Mouse (Mus musculus) ES-Bruce4 (cell line): Measurements from ENCODE around the gene Prkar1b. TPM values are rescaled to one million over a fixed set of nuclear protein-coding genes. Genes with fewer than 3 reads are reported as not detected.

Experiments
- H3K27ac ChIP-seq: 2 replicates; pipeline ENCODE4 v1.5.1; 2012; ENCODE audit warnings: low read length, inconsistent platforms; ENCODE audit not compliant: insufficient read depth
- H3K27me3 ChIP-seq: 2 replicates; pipeline ENCODE4 v1.6.1; 2012; ENCODE audit warnings: mild to moderate bottlenecking, low read length, inconsistent platforms; ENCODE audit not compliant: control insufficient read depth, poor library complexity, insufficient read depth, severe bottlenecking
- H3K36me3 ChIP-seq: 2 replicates; pipeline ENCODE4 v1.6.1; 2012; ENCODE audit warnings: inconsistent platforms, mild to moderate bottlenecking, low read length, moderate library complexity; ENCODE audit not compliant: control insufficient read depth, poor library complexity, insufficient read depth, severe bottlenecking
- H3K4me1 ChIP-seq: one replicate; pipeline ENCODE4 v1.8.1; 2011; ENCODE audit warnings: low read length; ENCODE audit not compliant: control insufficient read depth, insufficient read depth
- H3K4me3 ChIP-seq: 2 replicates; pipeline ENCODE4 v1.5.1; 2011; ENCODE audit warnings: low read depth, mild to moderate bottlenecking, low read length
- H3K9ac ChIP-seq: 2 replicates; pipeline ENCODE4 v1.6.1; 2012; ENCODE audit warnings: low read depth, mild to moderate bottlenecking, inconsistent platforms; ENCODE audit not compliant: poor library complexity, severe bottlenecking
- H3K9me3 ChIP-seq: replicated peaks from 2 replicates; pipeline ENCODE4 v1.6.1; 2012; ENCODE audit warnings: mild to moderate bottlenecking, low read length, inconsistent platforms; ENCODE audit not compliant: control insufficient read depth, poor library complexity, insufficient read depth, severe bottlenecking
- CTCF ChIP-seq: IDR thresholded peaks from one replicate; pipeline ENCODE4 v1.8.1; 2011; ENCODE audit warnings: low read depth, low read length
- EP300 ChIP-seq: IDR thresholded peaks from 2 replicates; pipeline ENCODE4 v1.6.1; 2011; ENCODE audit warnings: low read depth, low read length; ENCODE audit not compliant: insufficient read depth
- POLR2A ChIP-seq: IDR thresholded peaks from one replicate; pipeline ENCODE4 v1.8.1; 2011; ENCODE audit warnings: low read length; ENCODE audit not compliant: insufficient read depth
- polyA plus RNA-seq: library from polyadenylated mRNA; stranded (reverse); fragments of >200 nt; gene quantifications from 2 replicates; pipeline ENCODE4 v1.2.4, GENCODE M21; 2011; ENCODE audit warnings: low read depth; ENCODE audit not compliant: missing spikeins, insufficient read depth, insufficient read length

Gene Prkar1b
- polyA plus RNA-seq, 1 experiment = 8.2 TPM

- TF ChIP-seq CTCF (no peak), EP300 (no peak), POLR2A (no peak)
These were observed 9.2 kb downstream of the Prkar1b start for GRCm38 (mm10) chr5:139140589-139140988.

GRCm38 (mm10) chr5:139138926-139139472, 10.8 kb downstream of the Prkar1b start:
- Histone ChIP-seq H3K27ac (no peak overlapping the region), H3K27me3 (no peaks in the 10 kb centered on the region), H3K4me1 (no peaks in the 10 kb centered on the region), H3K4me3 (no peak overlapping the region), H3K9me3 (no peaks in the 10 kb centered on the region), H3K36me3 (no peaks in the 10 kb centered on the region), H3K9ac (no peak overlapping the region)
- no peak for TF ChIP-seq POLR2A
- no peak for TF ChIP-seq EP300
- no peak for TF ChIP-seq CTCF

More at GRCm38 (mm10) chr5:139140589-139140988, 9.2 kb downstream of the Prkar1b start:
- Histone ChIP-seq H3K27me3 (no peaks in the 10 kb centered on the region), H3K9me3 (no peaks in the 10 kb centered on the region), H3K27ac (no peak overlapping the region), H3K9ac (no peak overlapping the region), H3K4me3 (no peak overlapping the region), H3K4me1 (no peaks in the 10 kb centered on the region), H3K36me3 (no peaks in the 10 kb centered on the region)

DNA sequence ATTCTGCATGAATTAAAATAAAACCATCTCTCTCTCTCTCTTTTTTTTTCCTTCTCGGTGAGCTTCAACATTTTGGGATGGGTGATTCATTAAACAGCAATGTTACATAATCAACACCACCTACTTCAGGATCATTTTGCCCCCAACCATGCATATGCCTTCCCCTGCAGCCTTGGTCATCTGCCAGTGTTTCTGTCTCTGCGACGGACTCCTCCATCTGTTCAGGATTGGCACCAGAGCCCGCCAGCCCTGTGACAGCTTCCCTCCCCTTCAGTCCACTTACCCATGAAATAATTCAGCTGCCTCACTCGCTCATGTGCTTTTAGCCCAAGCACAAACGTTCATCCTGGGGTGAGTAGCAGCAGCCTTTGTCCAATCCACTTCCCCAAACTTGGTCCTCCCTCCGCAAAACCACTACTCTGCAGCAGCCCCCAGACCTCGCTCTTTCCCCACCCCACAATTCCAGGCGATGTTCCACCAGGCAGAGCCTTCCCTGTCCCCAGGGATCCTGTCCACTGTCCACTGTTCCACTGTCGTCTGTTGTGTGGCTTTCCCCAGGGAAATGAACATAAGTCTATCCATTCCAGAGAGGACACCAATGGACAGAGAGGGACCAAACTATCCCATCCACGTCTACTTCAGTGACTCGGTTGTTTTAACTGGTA, 11.4 kb downstream of the Prkar1b start:
- H3K36me3 ChIP-seq = no peaks in the 10 kb centered on the region
- TF ChIP-seq POLR2A (no peak), CTCF (no peak), EP300 (no peak)
- H3K9ac ChIP-seq = no peak overlapping the region
- no peak overlapping the region for H3K4me3 ChIP-seq
- no peaks in the 10 kb centered on the region for H3K9me3 ChIP-seq
- H3K27me3 ChIP-seq = no peaks in the 10 kb centered on the region
- no peaks in the 10 kb centered on the region for H3K4me1 ChIP-seq
- no peak overlapping the region for H3K27ac ChIP-seq

DNA sequence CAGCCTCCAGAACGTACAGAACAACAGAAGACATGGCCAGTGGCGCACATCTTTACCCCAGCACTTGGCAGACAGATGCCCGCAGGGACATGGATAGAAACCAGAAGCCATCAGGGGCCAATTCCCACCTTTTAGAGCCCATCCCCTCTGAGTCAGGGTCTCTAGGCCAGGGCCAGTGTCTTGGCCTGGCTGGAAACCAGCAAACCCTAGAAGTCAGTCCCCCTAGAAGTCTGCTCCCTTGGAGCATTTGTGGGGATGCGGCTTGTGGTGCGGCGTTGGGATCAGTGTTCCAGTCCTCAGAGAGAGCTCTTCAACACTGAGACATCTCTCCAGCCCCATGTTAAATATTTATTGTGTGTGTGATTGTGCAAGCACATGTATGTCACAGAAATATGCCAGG, 12.6 kb downstream of the Prkar1b start:
- no peak overlapping the region for H3K27ac ChIP-seq
- H3K4me3 ChIP-seq = no peak overlapping the region

DNA sequence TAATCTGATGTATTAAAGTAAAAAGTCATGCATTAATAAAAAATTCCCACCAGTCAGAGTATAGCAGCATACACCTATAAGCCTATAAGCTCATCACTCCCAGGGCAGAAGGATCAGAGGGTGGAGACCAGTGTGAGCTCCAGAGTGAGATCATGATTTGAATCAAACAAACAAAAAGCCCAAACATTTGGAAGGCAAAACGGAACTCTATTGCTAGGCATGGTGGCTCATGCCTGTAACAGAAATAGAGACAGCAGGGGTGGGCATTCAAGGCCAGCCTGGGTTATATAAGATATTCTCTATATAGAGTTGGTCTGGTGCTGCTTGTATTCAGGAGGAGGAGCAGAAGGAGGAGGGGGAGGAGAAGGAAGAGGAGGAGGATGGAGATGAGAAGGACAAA, 13.5 kb downstream of the Prkar1b start:
- no peak overlapping the region for H3K27ac ChIP-seq
- no peak overlapping the region for H3K4me3 ChIP-seq
- H3K9ac ChIP-seq = no peak overlapping the region
- TF ChIP-seq EP300 (no peak), POLR2A (no peak), CTCF (no peak)
- H3K4me1 ChIP-seq = no peaks in the 10 kb centered on the region
- no peaks in the 10 kb centered on the region for H3K27me3 ChIP-seq
- H3K36me3 ChIP-seq = no peaks in the 10 kb centered on the region
- H3K9me3 ChIP-seq = no peaks in the 10 kb centered on the region

More for the DNA sequence above, 12.6 kb downstream of the Prkar1b start:
- H3K9me3 ChIP-seq = no peaks in the 10 kb centered on the region
- H3K9ac ChIP-seq = no peak overlapping the region
- H3K4me1 ChIP-seq = no peaks in the 10 kb centered on the region
- H3K36me3 ChIP-seq = no peaks in the 10 kb centered on the region
- no peaks in the 10 kb centered on the region for H3K27me3 ChIP-seq
- TF ChIP-seq CTCF (no peak), POLR2A (no peak), EP300 (no peak)

DNA sequence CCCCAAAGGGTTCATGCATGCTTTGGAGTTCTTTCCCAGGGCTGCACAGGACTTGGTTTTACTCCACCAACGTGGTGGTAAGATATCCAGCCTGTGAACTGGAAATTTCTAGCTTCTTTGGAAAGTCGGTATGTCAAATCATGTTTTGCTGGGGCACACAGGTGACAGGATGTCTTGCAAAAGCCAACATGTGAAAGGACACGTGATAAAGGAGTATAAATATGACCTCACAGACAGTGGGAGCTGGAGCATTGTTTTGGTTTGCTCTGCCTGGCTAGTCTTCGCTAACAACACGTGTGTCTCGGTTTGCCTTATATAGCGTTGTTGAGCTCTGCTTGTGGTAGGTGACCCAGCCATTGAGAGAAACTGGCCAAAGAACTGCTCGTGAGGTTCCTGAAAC, 15.3 kb downstream of the Prkar1b start:
- Histone ChIP-seq H3K4me3 (no peak overlapping the region), H3K27ac (no peak overlapping the region), H3K9ac (no peak overlapping the region), H3K27me3 (no peaks in the 10 kb centered on the region), H3K4me1 (no peaks in the 10 kb centered on the region), H3K9me3 (no peaks in the 10 kb centered on the region), H3K36me3 (no peaks in the 10 kb centered on the region)
- TF ChIP-seq POLR2A = no peak
- no peak for TF ChIP-seq CTCF
- TF ChIP-seq EP300 = no peak
